Mouse (Mus musculus) spleen, adult 2 months (tissue): ENCODE results near the gene Nr2f1. TPM values are rescaled to one million over a fixed set of nuclear protein-coding genes. Genes with fewer than 3 reads are reported as not detected.
"Not testable (repeated sequence)": the region's sequence is repeated elsewhere in the genome, so short reads cannot be mapped to it uniquely, and the experiment has no call there.

ENCODE experiments used
- DNase-seq, 2 experiments: peaks; one replicate each; pipeline versions ENCODE4 v3.0.0 to v3.0.0-alpha.2; 2012 to 2021; ENCODE audit warnings: low spot score in 2 of 2, low read depth in 1 of 2
- H3K27ac ChIP-seq: fragments of 200-500 bp; 2 replicates; pipeline ENCODE4 v1.5.1; 2012; ENCODE audit warnings: low read length, inconsistent platforms; ENCODE audit not compliant: insufficient read depth
- H3K27me3 ChIP-seq: fragments of 200-500 bp; 2 replicates; pipeline ENCODE4 v1.6.1; 2012; ENCODE audit warnings: mild to moderate bottlenecking, moderate library complexity, low read length, inconsistent platforms; ENCODE audit not compliant: control insufficient read depth, insufficient read depth
- H3K36me3 ChIP-seq: fragments of 200-500 bp; 2 replicates; pipeline ENCODE4 v1.6.1; 2012; ENCODE audit warnings: mild to moderate bottlenecking, low read length, inconsistent platforms; ENCODE audit not compliant: control insufficient read depth, insufficient read depth
- H3K4me1 ChIP-seq: fragments of 200-500 bp; 2 replicates; pipeline ENCODE4 v1.6.1; 2011; ENCODE audit warnings: inconsistent platforms; ENCODE audit not compliant: control insufficient read depth, insufficient read depth, insufficient read length
- H3K4me3 ChIP-seq: fragments of 200-500 bp; 2 replicates; pipeline ENCODE4 v1.5.1; 2011; ENCODE audit warnings: mild to moderate bottlenecking, inconsistent platforms; ENCODE audit not compliant: insufficient read depth, insufficient read length; ENCODE audit errors: extremely low read depth
- CTCF ChIP-seq: fragments of 200-500 bp; IDR thresholded peaks from 2 replicates; pipeline ENCODE4 v1.5.1; 2011; ENCODE audit warnings: mild to moderate bottlenecking, inconsistent platforms; ENCODE audit not compliant: insufficient read depth, insufficient read length, insufficient replicate concordance; ENCODE audit errors: extremely low read depth
- POLR2A ChIP-seq: fragments of 200-500 bp; IDR thresholded peaks from 2 replicates; pipeline ENCODE4 v1.6.1; 2011; ENCODE audit warnings: low read depth, low read length, inconsistent platforms
- WGBS: fragments of 180-500 bp; shearing (Covaris S2); methylation state at CpG from one replicate; pipeline ENCODE4 v1.1.7; 2018; 5-methylcytosine and 5-hydroxymethylcytosine counted together
- polyA plus RNA-seq: library from polyadenylated mRNA; depleted of rRNA; stranded (reverse); fragments of >200 nt; gene quantifications from 2 replicates; pipeline ENCODE4 v1.2.3, GENCODE M21; 2012; rRNA removed

Gene Nr2f1
- 4.0 and 6.0 TPM in 2 replicates for polyA plus RNA-seq

DNA sequence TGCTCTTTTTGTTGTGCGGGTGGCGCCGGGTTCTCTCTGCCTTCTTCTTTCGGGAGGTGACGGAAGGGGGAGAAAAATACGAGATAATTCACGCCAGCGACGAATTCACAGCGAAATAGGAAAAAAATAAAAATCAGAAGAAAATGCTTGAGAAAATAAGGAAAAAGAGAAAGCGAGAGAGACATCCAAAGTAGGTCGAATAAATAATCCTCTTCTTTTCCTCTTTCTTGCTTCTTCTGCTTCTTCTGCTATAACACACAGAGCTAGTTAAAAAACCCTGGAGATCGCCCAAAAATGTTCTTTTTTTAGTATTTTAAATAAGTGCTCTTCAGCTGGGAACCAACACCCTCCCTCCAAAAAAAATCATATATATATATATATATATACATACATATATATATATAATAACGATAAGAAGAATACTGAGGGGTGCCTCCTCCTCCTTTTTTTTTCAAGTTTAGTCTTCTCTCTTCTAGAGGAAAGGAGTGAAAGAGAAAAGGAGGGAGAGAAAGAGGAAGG is at the start of gene Nr2f1:
Nr2f1 (minus strand) TSS at position 116 of the 519 bp plus-strand sequence.
- peak within 1 kb of the TSS; percentile 60 for H3K27ac ChIP-seq
- TF ChIP-seq POLR2A (no peak), CTCF (no peak)
- no peak for DNase-seq
- H3K4me1 ChIP-seq: peaks cover 2% of the 10 kb centered on the region
- H3K27me3 ChIP-seq: peaks cover 40% of the 10 kb centered on the region
- H3K4me3 ChIP-seq: peak within 1 kb of the TSS; percentile 50
- 4% methylated on average over 14 of the region's 14 CpGs for WGBS
- H3K36me3 ChIP-seq: no peaks in the 10 kb centered on the region

GRCm38 (mm10) chr13:78221680-78222079 is 22.1 kb upstream of the Nr2f1 start:
- no peak for DNase-seq

GRCm38 (mm10) chr13:78220238-78220637 is 20.7 kb upstream of the Nr2f1 start:
- WGBS: 80% methylated on average over 6 of the region's 6 CpGs
- not testable (repeated sequence) for H3K27me3 ChIP-seq, H3K36me3 ChIP-seq, H3K4me1 ChIP-seq, DNase-seq, H3K27ac ChIP-seq, H3K4me3 ChIP-seq

More at GRCm38 (mm10) chr13:78221680-78222079, 22.1 kb upstream of the Nr2f1 start:
- WGBS: 82% methylated on average over 3 of the region's 3 CpGs
- TF ChIP-seq POLR2A (no peak), CTCF (no peak)
- no peak overlapping the region for H3K4me3 ChIP-seq
- no peaks in the 10 kb centered on the region for H3K36me3 ChIP-seq
- H3K27me3 ChIP-seq: no peaks in the 10 kb centered on the region
- no peak overlapping the region for H3K27ac ChIP-seq
- H3K4me1 ChIP-seq: no peaks in the 10 kb centered on the region

DNA sequence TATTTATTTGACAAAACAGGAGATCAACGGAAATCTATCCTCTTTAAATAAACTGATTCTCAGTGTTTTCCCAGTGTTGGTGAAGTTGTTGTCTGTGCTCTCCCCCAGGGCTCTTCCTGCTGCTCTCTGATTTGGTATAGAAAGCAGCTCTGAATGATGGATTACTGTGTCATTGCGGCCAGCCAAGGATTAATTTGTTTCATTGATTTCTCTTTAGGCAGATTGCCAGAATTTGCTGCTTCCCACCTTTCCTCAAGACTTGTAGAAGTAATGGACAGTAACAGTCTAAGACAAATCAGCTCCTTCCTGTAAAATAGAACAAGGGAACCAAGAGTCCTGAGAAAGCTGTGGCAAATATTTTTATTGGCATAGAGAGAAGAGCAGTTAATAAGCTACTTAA is 15.7 kb upstream of the Nr2f1 start:
- TF ChIP-seq POLR2A: no peak
- TF ChIP-seq CTCF: no peak
- Histone ChIP-seq H3K27ac (no peak overlapping the region), H3K4me1 (no peaks in the 10 kb centered on the region), H3K4me3 (no peak overlapping the region), H3K27me3 (peaks cover 9% of the 10 kb centered on the region), H3K36me3 (no peaks in the 10 kb centered on the region)
- no peak for DNase-seq
- 67% methylated on average over 2 of the region's 2 CpGs for WGBS

GRCm38 (mm10) chr13:78213155-78213554 is 13.6 kb upstream of the Nr2f1 start:
- DNase-seq: no peak
- Histone ChIP-seq H3K4me1 (no peaks in the 10 kb centered on the region), H3K4me3 (no peak overlapping the region), H3K36me3 (no peaks in the 10 kb centered on the region), H3K27me3 (peaks cover 10% of the 10 kb centered on the region), H3K27ac (no peak overlapping the region)
- WGBS: 51% methylated on average over 2 of the region's 2 CpGs
- TF ChIP-seq POLR2A (no peak), CTCF (no peak)

GRCm38 (mm10) chr13:78212111-78212510 is 12.6 kb upstream of the Nr2f1 start:
- 22% methylated on average over 15 of the region's 15 CpGs for WGBS
- no peak overlapping the region for H3K4me3 ChIP-seq
- TF ChIP-seq POLR2A (no peak), CTCF (no peak)
- DNase-seq: no peak
- no peaks in the 10 kb centered on the region for H3K36me3 ChIP-seq
- peaks cover 12% of the 10 kb centered on the region for H3K27me3 ChIP-seq
- H3K4me1 ChIP-seq: no peaks in the 10 kb centered on the region
- H3K27ac ChIP-seq: no peak overlapping the region

GRCm38 (mm10) chr13:78211231-78212010 is 11.9 kb upstream of the Nr2f1 start:
- Histone ChIP-seq H3K27ac (no peak overlapping the region), H3K27me3 (peaks cover 12% of the 10 kb centered on the region), H3K4me1 (no peaks in the 10 kb centered on the region), H3K36me3 (no peaks in the 10 kb centered on the region), H3K4me3 (no peak overlapping the region)
- TF ChIP-seq POLR2A (no peak), CTCF (no peak)
- 21% methylated on average over 14 of the region's 14 CpGs for WGBS
- DNase-seq: no peak
